Mouse (Mus musculus): Measurements from ENCODE around the gene Gcn1l1. TPM values are rescaled to one million over a fixed set of nuclear protein-coding genes. Genes with fewer than 3 reads are reported as not detected.

The Gcn1l1 gene
- polyA plus RNA-seq, 1 experiment from 2014 or later = 56.0 TPM

- no peaks in the 10 kb centered on the region for H3K27me3 ChIP-seq (ENCODE audit: control insufficient read depth, insufficient read depth, low read length)
- no peaks in the 10 kb centered on the region for H3K9me3 ChIP-seq (ENCODE audit: control insufficient read depth, low read length)
- no peak overlapping the region for H3K27ac ChIP-seq (ENCODE audit: low read depth, low read length)
- H3K4me2 ChIP-seq (replicated peaks; ENCODE audit: low read depth, low read length) = no peak overlapping the region
- 71% methylated on average over 22 of the region's 22 CpGs for WGBS
- H3K9ac ChIP-seq (ENCODE audit: low read depth, low read length) = no peak overlapping the region
- no peak overlapping the region for H3K4me3 ChIP-seq (ENCODE audit: low read length)
- no peaks in the 10 kb centered on the region for H3K36me3 ChIP-seq (ENCODE audit: control insufficient read depth, insufficient read depth, low read length)
- H3K4me1 ChIP-seq (ENCODE audit: control insufficient read depth, insufficient read depth, low read length) = 0 out of 2 replicates have a peak, but pooled peaks cover 2% of the 10 kb centered on the region
- no peak for ATAC-seq (ENCODE audit: low FRiP score, low TSS enrichment)
Measured at GRCm38 (mm10) chr5:115662658-115663057, 97.6 kb downstream of the Gcn1l1 start.

DNA sequence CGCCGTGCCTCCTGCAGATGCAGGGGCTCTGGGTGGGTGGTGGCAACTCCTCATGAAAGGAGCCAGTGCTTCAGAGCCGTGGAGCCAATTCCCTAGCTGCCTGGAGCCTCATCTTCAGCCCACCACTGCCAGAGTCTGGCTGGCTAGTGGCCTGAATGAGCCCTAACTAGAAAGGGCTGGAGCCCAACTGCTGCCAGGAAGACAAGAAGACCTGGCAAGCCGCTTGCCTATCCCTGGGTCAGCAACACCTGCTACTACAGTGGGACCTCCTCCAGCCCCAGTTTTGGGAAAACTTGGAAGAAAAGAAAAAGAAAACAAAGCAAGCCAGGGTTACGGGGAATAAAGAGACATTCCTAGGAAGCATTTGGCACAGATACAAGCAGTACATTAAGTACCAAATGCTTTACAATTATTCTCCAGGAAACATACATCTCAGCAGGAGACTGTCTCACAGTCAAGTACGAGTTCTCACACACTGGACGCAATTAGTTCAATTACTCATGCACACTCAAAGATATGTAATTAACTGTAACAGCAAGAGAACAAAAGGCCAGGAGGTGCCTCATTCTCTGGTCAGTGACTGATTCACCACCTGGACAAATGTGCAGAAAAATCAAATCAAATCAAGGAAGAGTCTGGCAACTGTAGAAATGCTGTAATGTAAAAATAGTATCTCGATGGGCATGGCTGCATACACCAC lies 101.5 kb downstream of the Gcn1l1 start:
- no peak for ATAC-seq (ENCODE audit: low FRiP score, low TSS enrichment)
- H3K4me2 ChIP-seq (replicated peaks; ENCODE audit: low read depth, low read length) = no peak overlapping the region
- H3K9ac ChIP-seq (ENCODE audit: low read depth, low read length) = no peak overlapping the region
- no peak overlapping the region for H3K27ac ChIP-seq (ENCODE audit: low read depth, low read length)
- H3K27me3 ChIP-seq (ENCODE audit: control insufficient read depth, insufficient read depth, low read length) = no peaks in the 10 kb centered on the region
- 66% methylated on average over 8 of the region's 8 CpGs for WGBS
- 0 out of 2 replicates have a peak, but pooled peaks cover 12% of the 10 kb centered on the region for H3K4me1 ChIP-seq (ENCODE audit: control insufficient read depth, insufficient read depth, low read length)
- no peaks in the 10 kb centered on the region for H3K36me3 ChIP-seq (ENCODE audit: control insufficient read depth, insufficient read depth, low read length)
- H3K4me3 ChIP-seq (ENCODE audit: low read length) = no peak overlapping the region
- no peaks in the 10 kb centered on the region for H3K9me3 ChIP-seq (ENCODE audit: control insufficient read depth, low read length)

GRCm38 (mm10) chr5:115667210-115667609 lies 102.2 kb downstream of the Gcn1l1 start:
- Histone ChIP-seq H3K36me3 (ENCODE audit: control insufficient read depth, insufficient read depth, low read length) (no peaks in the 10 kb centered on the region), H3K27ac (ENCODE audit: low read depth, low read length) (no peak overlapping the region), H3K9me3 (ENCODE audit: control insufficient read depth, low read length) (no peaks in the 10 kb centered on the region), H3K9ac (ENCODE audit: low read depth, low read length) (no peak overlapping the region), H3K4me1 (ENCODE audit: control insufficient read depth, insufficient read depth, low read length) (0 out of 2 replicates have a peak, but pooled peaks cover 12% of the 10 kb centered on the region), H3K4me2 (replicated peaks; ENCODE audit: low read depth, low read length) (no peak overlapping the region), H3K27me3 (ENCODE audit: control insufficient read depth, insufficient read depth, low read length) (no peaks in the 10 kb centered on the region), H3K4me3 (ENCODE audit: low read length) (no peak overlapping the region)
- WGBS = 82% methylated on average over 8 of the region's 8 CpGs
- ATAC-seq (ENCODE audit: low FRiP score, low TSS enrichment) = no peak

DNA sequence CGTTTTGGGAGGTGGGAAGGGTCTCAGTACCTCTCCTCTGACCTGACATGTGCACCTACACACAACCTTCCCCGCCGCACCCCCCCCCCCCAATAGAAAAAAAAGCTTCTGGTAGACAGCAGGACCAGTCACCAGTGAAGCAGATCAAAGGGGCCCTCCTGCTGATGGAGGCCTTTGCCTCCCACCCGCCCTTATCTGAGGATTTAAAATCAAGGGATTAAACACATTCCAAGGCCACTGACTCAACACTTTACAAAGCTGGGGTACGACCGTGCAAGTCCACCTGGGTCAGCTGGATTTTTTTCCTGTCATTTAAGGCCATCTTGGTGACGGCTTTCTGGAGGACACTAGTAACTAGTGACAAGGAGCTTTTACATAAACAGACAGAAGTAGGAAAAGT lies 102.8 kb downstream of the Gcn1l1 start:
- no peaks in the 10 kb centered on the region for H3K9me3 ChIP-seq (ENCODE audit: control insufficient read depth, low read length)
- H3K4me3 ChIP-seq (ENCODE audit: low read length) = no peak overlapping the region
- 0 out of 2 replicates have a peak, but pooled peaks cover 12% of the 10 kb centered on the region for H3K4me1 ChIP-seq (ENCODE audit: control insufficient read depth, insufficient read depth, low read length)
- no peak overlapping the region for H3K27ac ChIP-seq (ENCODE audit: low read depth, low read length)
- no peaks in the 10 kb centered on the region for H3K27me3 ChIP-seq (ENCODE audit: control insufficient read depth, insufficient read depth, low read length)
- H3K36me3 ChIP-seq (ENCODE audit: control insufficient read depth, insufficient read depth, low read length) = no peaks in the 10 kb centered on the region
- ATAC-seq (ENCODE audit: low FRiP score, low TSS enrichment) = no peak
- 11% methylated on average over 7 of the region's 7 CpGs for WGBS
- H3K4me2 ChIP-seq (replicated peaks; ENCODE audit: low read depth, low read length) = no peak overlapping the region
- H3K9ac ChIP-seq (ENCODE audit: low read depth, low read length) = no peak overlapping the region

DNA sequence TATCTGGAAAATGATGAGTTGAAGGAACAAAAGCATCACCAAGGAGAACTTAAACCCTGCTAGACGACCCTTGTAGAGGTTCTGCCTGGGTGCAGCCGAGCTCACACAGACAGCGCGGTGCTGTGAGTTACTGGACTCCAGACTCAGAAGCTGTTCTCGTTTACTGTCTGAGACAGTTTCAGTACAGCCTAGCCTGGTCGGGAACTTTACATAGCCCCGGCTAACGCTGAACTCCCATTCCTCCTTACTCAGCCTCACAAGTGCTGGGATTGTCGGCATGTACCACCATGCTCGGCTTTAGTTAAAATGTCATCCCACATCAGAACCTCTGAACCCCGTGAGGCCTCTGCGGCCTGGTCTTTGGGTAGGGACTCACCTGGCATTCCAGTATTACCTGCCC lies 103.9 kb downstream of the Gcn1l1 start:
- Histone ChIP-seq H3K4me1 (ENCODE audit: control insufficient read depth, insufficient read depth, low read length) (0 out of 2 replicates have a peak, but pooled peaks cover 12% of the 10 kb centered on the region), H3K27ac (ENCODE audit: low read depth, low read length) (no peak overlapping the region), H3K4me3 (ENCODE audit: low read length) (no peak overlapping the region), H3K9ac (ENCODE audit: low read depth, low read length) (no peak overlapping the region), H3K36me3 (ENCODE audit: control insufficient read depth, insufficient read depth, low read length) (no peaks in the 10 kb centered on the region), H3K4me2 (replicated peaks; ENCODE audit: low read depth, low read length) (no peak overlapping the region), H3K9me3 (ENCODE audit: control insufficient read depth, low read length) (no peaks in the 10 kb centered on the region), H3K27me3 (ENCODE audit: control insufficient read depth, insufficient read depth, low read length) (no peaks in the 10 kb centered on the region)
- ATAC-seq (ENCODE audit: low FRiP score, low TSS enrichment) = no peak
- WGBS = 81% methylated on average over 12 of the region's 12 CpGs

GRCm38 (mm10) chr5:115669974-115670373 lies 104.9 kb downstream of the Gcn1l1 start:
- no peaks in the 10 kb centered on the region for H3K9me3 ChIP-seq (ENCODE audit: control insufficient read depth, low read length)
- no peak overlapping the region for H3K9ac ChIP-seq (ENCODE audit: low read depth, low read length)
- H3K27ac ChIP-seq (ENCODE audit: low read depth, low read length) = no peak overlapping the region
- no peaks in the 10 kb centered on the region for H3K27me3 ChIP-seq (ENCODE audit: control insufficient read depth, insufficient read depth, low read length)
- 0 out of 2 replicates have a peak, but pooled peaks cover 12% of the 10 kb centered on the region for H3K4me1 ChIP-seq (ENCODE audit: control insufficient read depth, insufficient read depth, low read length)
- WGBS = 88% methylated on average over 11 of the region's 11 CpGs
- no peak overlapping the region for H3K4me3 ChIP-seq (ENCODE audit: low read length)
- no peaks in the 10 kb centered on the region for H3K36me3 ChIP-seq (ENCODE audit: control insufficient read depth, insufficient read depth, low read length)
- H3K4me2 ChIP-seq (replicated peaks; ENCODE audit: low read depth, low read length) = no peak overlapping the region
- ATAC-seq (ENCODE audit: low FRiP score, low TSS enrichment) = no peak

DNA sequence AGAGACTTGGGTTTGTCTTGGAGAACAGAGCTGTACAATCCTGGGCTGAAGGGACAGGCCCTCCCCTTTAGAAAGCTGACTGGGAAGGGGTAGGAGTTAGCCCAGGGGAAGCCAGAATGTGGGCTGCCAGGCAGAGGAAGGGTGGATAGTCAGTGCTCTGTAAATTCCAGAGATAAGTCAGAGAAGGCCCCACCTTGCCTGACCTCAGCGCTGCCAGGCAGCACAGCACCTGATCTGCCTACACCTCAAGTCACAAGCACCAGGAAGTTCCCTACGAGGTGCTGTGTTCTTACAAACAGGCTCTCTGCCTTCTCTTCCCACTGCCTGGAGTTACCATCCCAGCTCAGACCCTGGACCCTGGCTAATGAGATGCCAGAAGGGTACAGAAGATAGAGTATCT lies 105.4 kb downstream of the Gcn1l1 start:
- Histone ChIP-seq H3K27me3 (ENCODE audit: control insufficient read depth, insufficient read depth, low read length) (no peaks in the 10 kb centered on the region), H3K4me2 (replicated peaks; ENCODE audit: low read depth, low read length) (no peak overlapping the region), H3K4me3 (ENCODE audit: low read length) (no peak overlapping the region), H3K9ac (ENCODE audit: low read depth, low read length) (no peak overlapping the region), H3K36me3 (ENCODE audit: control insufficient read depth, insufficient read depth, low read length) (no peaks in the 10 kb centered on the region), H3K27ac (ENCODE audit: low read depth, low read length) (no peak overlapping the region), H3K9me3 (ENCODE audit: control insufficient read depth, low read length) (no peaks in the 10 kb centered on the region), H3K4me1 (ENCODE audit: control insufficient read depth, insufficient read depth, low read length) (0 out of 2 replicates have a peak, but pooled peaks cover 12% of the 10 kb centered on the region)
- 67% methylated on average over 2 of the region's 2 CpGs for WGBS
- ATAC-seq (ENCODE audit: low FRiP score, low TSS enrichment) = no peak

- Histone ChIP-seq H3K9me3 (ENCODE audit: control insufficient read depth, low read length) (no peaks in the 10 kb centered on the region), H3K4me2 (replicated peaks; ENCODE audit: low read depth, low read length) (no peak overlapping the region), H3K27ac (ENCODE audit: low read depth, low read length) (no peak overlapping the region), H3K36me3 (ENCODE audit: control insufficient read depth, insufficient read depth, low read length) (no peaks in the 10 kb centered on the region), H3K4me3 (ENCODE audit: low read length) (no peak overlapping the region), H3K27me3 (ENCODE audit: control insufficient read depth, insufficient read depth, low read length) (no peaks in the 10 kb centered on the region), H3K9ac (ENCODE audit: low read depth, low read length) (no peak overlapping the region), H3K4me1 (ENCODE audit: control insufficient read depth, insufficient read depth, low read length) (0 out of 2 replicates have a peak, but pooled peaks cover 12% of the 10 kb centered on the region)
- ATAC-seq (ENCODE audit: low FRiP score, low TSS enrichment) = no peak
- WGBS = 41% methylated on average over 8 of the region's 8 CpGs
Measured at GRCm38 (mm10) chr5:115671846-115672245, 106.8 kb downstream of the Gcn1l1 start.
